Comparison of ENCODE assay signal across 9 mouse cellular contexts in genomic region chr6:51399113-51399518, GRCm38 (mm10). TPM values are rescaled to one million over a fixed set of nuclear protein-coding genes. Genes with fewer than 3 reads are reported as not detected.
DNase-seq lines count a peak whose midpoint lies in the region; ATAC-seq lines count a peak whose summit lies in the region.
"Had no signal": no experiment of that assay in that cellular context is flagged by ENCODE, and none has a peak within 500 bp of the region (broad histone marks: within the 10 kb centered on the region; RNA-seq: fewer than 3 reads in every experiment).

No protein-coding gene starts in this region.

- 0 out of 2 replicates have a peak overlapping the region, but pooled peaks have one; percentile 10 for H3K9ac ChIP-seq in midbrain, embryonic 11.5 days (ENCODE audit: low read length)
- H3K9ac ChIP-seq in midbrain, embryonic 15.5 days = no peak overlapping the region
- H3K9ac ChIP-seq in heart, embryonic 11.5 days (ENCODE audit: low read depth, low read length) = peak overlapping the region; percentile 31

- no peak overlapping the region for H3K4me2 ChIP-seq in midbrain, embryonic 11.5 days
- H3K4me2 ChIP-seq in midbrain, embryonic 15.5 days = no peak overlapping the region
- peak overlapping the region; percentile 32; the same call in 1 of the 2 replicates for H3K4me2 ChIP-seq in heart, embryonic 11.5 days

- ATAC-seq in midbrain, embryonic 11.5 days (ENCODE audit: low FRiP score) = peak; percentile 82
- ATAC-seq in midbrain, embryonic 15.5 days (replicated peaks) = no peak
- no peak; the same call in 1 of the 2 replicates for ATAC-seq in heart, embryonic 11.5 days (replicated peaks; ENCODE audit: insufficient number of reproducible peaks, low FRiP score, low TSS enrichment)
- ATAC-seq in megakaryocyte progenitor cell, adult 5-6 weeks (replicated peaks; ENCODE audit: poor library complexity) = peak; percentile 65; the same call in 1 of the 2 replicates
- ATAC-seq in inflammation-experienced regulatory T-cells, adult 6 months = no peak
- ATAC-seq: Patski had no signal

- H3K9me3 ChIP-seq in midbrain, embryonic 11.5 days (ENCODE audit: control insufficient read depth, low read length) = no peaks in the 10 kb centered on the region
- H3K9me3 ChIP-seq in midbrain, embryonic 15.5 days = no peaks in the 10 kb centered on the region
- no peaks in the 10 kb centered on the region for H3K9me3 ChIP-seq in heart, embryonic 11.5 days (replicated peaks; ENCODE audit: control insufficient read depth, low read length)

- peaks cover 8% of the 10 kb centered on the region for H3K4me1 ChIP-seq in midbrain, embryonic 11.5 days (ENCODE audit: control insufficient read depth, insufficient read depth, low read length)
- H3K4me1 ChIP-seq in midbrain, embryonic 15.5 days = no peaks in the 10 kb centered on the region
- H3K4me1 ChIP-seq in heart, embryonic 11.5 days (ENCODE audit: control insufficient read depth, insufficient read depth, low read length) = peaks cover 12% of the 10 kb centered on the region

- no peak overlapping the region for H3K27ac ChIP-seq in midbrain, embryonic 11.5 days (ENCODE audit: low read depth, low read length)
- no peak overlapping the region for H3K27ac ChIP-seq in midbrain, embryonic 15.5 days
- no peak overlapping the region for H3K27ac ChIP-seq in heart, embryonic 11.5 days (ENCODE audit: low read depth, low read length)

- H3K27me3 ChIP-seq in midbrain, embryonic 11.5 days (ENCODE audit: control insufficient read depth, insufficient read depth, low read length) = no peaks in the 10 kb centered on the region
- no peaks in the 10 kb centered on the region for H3K27me3 ChIP-seq in midbrain, embryonic 15.5 days (replicated peaks)
- no peaks in the 10 kb centered on the region for H3K27me3 ChIP-seq in heart, embryonic 11.5 days (ENCODE audit: control insufficient read depth, insufficient read depth, low read length)

- DNase-seq in midbrain, embryonic 11.5 days (ENCODE audit: low spot score, missing footprints) = peak; percentile 91
- DNase-seq in kidney, postnatal 14 days = peak; percentile 57
- DNase-seq in right cerebral cortex, postnatal 4 days = no peak
- DNase-seq in cerebellum, postnatal 14 days = no peak

- no peaks in the 10 kb centered on the region for H3K36me3 ChIP-seq in midbrain, embryonic 11.5 days (ENCODE audit: control insufficient read depth, insufficient read depth, low read length)
- H3K36me3 ChIP-seq in midbrain, embryonic 15.5 days (replicated peaks) = no peaks in the 10 kb centered on the region
- H3K36me3 ChIP-seq in heart, embryonic 11.5 days (ENCODE audit: control insufficient read depth, insufficient read depth, low read length) = no peaks in the 10 kb centered on the region

- WGBS in midbrain, embryonic 11.5 days = 29% methylated on average over 6 of the region's 6 CpGs
- WGBS in midbrain, embryonic 15.5 days = 17% methylated on average over 6 of the region's 6 CpGs
- 20% methylated on average over 6 of the region's 6 CpGs for WGBS in heart, embryonic 11.5 days (ENCODE audit: insufficient replicate concordance)

- H3K4me3 ChIP-seq in midbrain, embryonic 11.5 days (ENCODE audit: low read depth, low read length) = no peak overlapping the region
- H3K4me3 ChIP-seq in midbrain, embryonic 15.5 days = no peak overlapping the region
- H3K4me3 ChIP-seq in heart, embryonic 11.5 days (ENCODE audit: low read depth, low read length) = no peak overlapping the region

RNA-seq across cellular contexts. Expression of gene Nfe2l3, which starts 33.4 kb away (rescaled TPM):
- polyA plus RNA-seq in midbrain, embryonic 11.5 days (2014; fragmentation: Nextera tagmentation; extraction: Ambion mirVana) = 4.3 and 5.3 TPM in 2 replicates
- 8.2 and 8.6 TPM in 2 replicates for polyA plus RNA-seq in midbrain, embryonic 15.5 days (2015; fragmentation: Nextera tagmentation; extraction: Ambion mirVana)
- 3.4 and 4.7 TPM in 2 replicates for polyA plus RNA-seq in heart, embryonic 11.5 days (2014; fragmentation: Nextera tagmentation; extraction: Ambion mirVana)
- not detected in 2 replicates for total RNA-seq in megakaryocyte progenitor cell, adult 5-6 weeks (2015)
- total RNA-seq in megakaryocyte progenitor cell, adult 5-6 weeks (2017) = 0.30 TPM in 1 of 2 replicates, not detected in the other
- under 1 TPM; 0.54 to 0.87 (median 0.55) TPM for polyA plus RNA-seq in inflammation-experienced regulatory T-cells, adult 6 months (2017; shearing (Covaris generic))

Comparison
In these comparisons a context has a peak if more than half of its experiments do, and no peak if none do; other contexts are left out.
1. ATAC-seq: peak in midbrain, embryonic 11.5 days (single experiment) and megakaryocyte progenitor cell, adult 5-6 weeks (single experiment); none in midbrain, embryonic 15.5 days (single experiment), heart, embryonic 11.5 days (single experiment) and inflammation-experienced regulatory T-cells, adult 6 months (single experiment).
2. DNase-seq: peak in midbrain, embryonic 11.5 days (single experiment) and kidney, postnatal 14 days (single experiment); none in right cerebral cortex, postnatal 4 days (single experiment) and cerebellum, postnatal 14 days (0 of 2).